9 mouse cellular contexts compared by ENCODE assay signal in genomic region chr19:59459158-59459781, GRCm38 (mm10). TPM values are rescaled to one million over a fixed set of nuclear protein-coding genes. Genes with fewer than 3 reads are reported as not detected.
A peak's percentile ranks its signal among the peaks of the same experiment; 100 is the strongest.
DNase-seq lines count a peak whose midpoint lies in the region; ATAC-seq lines count a peak whose summit lies in the region.
"Had no signal": no experiment of that assay in that cellular context is flagged by ENCODE, and none has a peak within 500 bp of the region (broad histone marks: within the 10 kb centered on the region; RNA-seq: fewer than 3 reads in every experiment).

No protein-coding gene starts in this region.

- ATAC-seq in granulocyte monocyte progenitor cell, adult 5-6 weeks (replicated peaks; ENCODE audit: poor library complexity, severe bottlenecking): peak; percentile 15; the same call in 1 of the 2 replicates
- peak; percentile 42; the same call in 1 of the 2 replicates for ATAC-seq in neural tube, embryonic 14.5 days (ENCODE audit: low read depth)

- under 1% methylated on average over 74 of the region's 75 CpGs for WGBS in neural tube, embryonic 14.5 days

- H3K9me3 ChIP-seq in neural tube, embryonic 14.5 days (ENCODE audit: control insufficient read depth, low read length): no peaks in the 10 kb centered on the region

- DNase-seq in adrenal gland, adult 2 months: peak; percentile 49
- no peak for DNase-seq in adrenal gland, postnatal 4 days (ENCODE audit: low spot score in 2 of 2)
- peak; percentile 20 for DNase-seq in lung, postnatal 10 days
- no peak for DNase-seq in lung, postnatal 36 days
- peak; percentile 44 to 69 for DNase-seq in kidney, postnatal 36 days
- DNase-seq in cerebellum, postnatal 36 days: no peak

- H3K4me1 ChIP-seq in neural tube, embryonic 14.5 days (ENCODE audit: control insufficient read depth, insufficient read depth, low read length): 0 out of 2 replicates have a peak, but pooled peaks cover 8% of the 10 kb centered on the region

- peaks cover 70% of the 10 kb centered on the region for H3K27me3 ChIP-seq in neural tube, embryonic 14.5 days (ENCODE audit: control insufficient read depth, insufficient read depth, low read length)

- H3K4me3 ChIP-seq in neural tube, embryonic 14.5 days (ENCODE audit: low read depth, low read length): peak overlapping the region; percentile 9; the same call in 1 of the 2 replicates

- H3K27ac ChIP-seq in neural tube, embryonic 14.5 days (ENCODE audit: low read depth, low read length): no peak overlapping the region

- peak overlapping the region; percentile 32 for H3K4me2 ChIP-seq in neural tube, embryonic 14.5 days (ENCODE audit: low read depth, low read length)

- no peaks in the 10 kb centered on the region for H3K36me3 ChIP-seq in neural tube, embryonic 14.5 days (ENCODE audit: control insufficient read depth, insufficient read depth, low read length)

- no peak overlapping the region for H3K9ac ChIP-seq in neural tube, embryonic 14.5 days (replicated peaks; ENCODE audit: low read depth, low read length)

RNA-seq across cellular contexts. Expression of gene Emx2, which starts 1.1 kb away (rescaled TPM):
- under 1 TPM in 1 of 2 experiments, not detected in 1; 0.55 TPM for total RNA-seq in adrenal gland, adult 2 months (2021)
- 0.18 and 0.24 TPM in 2 replicates for polyA plus RNA-seq in adrenal gland, adult 2 months (2012; rRNA removed)
- total RNA-seq in adrenal gland, postnatal 4 days (2021): 10 to 100 TPM in 1 of 2 experiments, under 1 TPM in 1; 0.96 to 14.3 TPM
- not detected in 2 replicates for total RNA-seq in granulocyte monocyte progenitor cell, adult 5-6 weeks (2014; fragmentation: Nextera tagmentation)
- not detected in 2 replicates for total RNA-seq in granulocyte monocyte progenitor cell, adult 5-6 weeks (2017)
- not detected in 2 replicates for polyA plus RNA-seq in neural tube, embryonic 14.5 days (2014; fragmentation: Nextera tagmentation; extraction: Ambion mirVana)
- total RNA-seq: neutrophil, adult 5-6 weeks had no signal

Comparison
In these comparisons a context has a peak if more than half of its experiments do, and no peak if none do; other contexts are left out.
1. DNase-seq: peak in adrenal gland, adult 2 months (single experiment), lung, postnatal 10 days (single experiment) and kidney, postnatal 36 days (2 of 2); none in adrenal gland, postnatal 4 days (0 of 2), lung, postnatal 36 days (single experiment) and cerebellum, postnatal 36 days (0 of 2).